Mouse (Mus musculus): ENCODE data around the gene Mthfd1l. TPM values are rescaled to one million over a fixed set of nuclear protein-coding genes. Genes with fewer than 3 reads are reported as not detected.
A peak's percentile ranks its signal among the peaks of the same experiment; 100 is the strongest.
"Not testable (repeated sequence)": the region's sequence is repeated elsewhere in the genome, so short reads cannot be mapped to it uniquely, and the experiment has no call there.

Gene Mthfd1l
- polyA plus RNA-seq, 1 experiment from 2014 or later = 18.4 TPM

- Histone ChIP-seq H3K4me1 (peaks cover 63% of the 10 kb centered on the region), H3K9ac (no peak overlapping the region)
These were observed 143.7 kb downstream of the Mthfd1l start for GRCm38 (mm10) chr10:4116653-4117052.

DNA sequence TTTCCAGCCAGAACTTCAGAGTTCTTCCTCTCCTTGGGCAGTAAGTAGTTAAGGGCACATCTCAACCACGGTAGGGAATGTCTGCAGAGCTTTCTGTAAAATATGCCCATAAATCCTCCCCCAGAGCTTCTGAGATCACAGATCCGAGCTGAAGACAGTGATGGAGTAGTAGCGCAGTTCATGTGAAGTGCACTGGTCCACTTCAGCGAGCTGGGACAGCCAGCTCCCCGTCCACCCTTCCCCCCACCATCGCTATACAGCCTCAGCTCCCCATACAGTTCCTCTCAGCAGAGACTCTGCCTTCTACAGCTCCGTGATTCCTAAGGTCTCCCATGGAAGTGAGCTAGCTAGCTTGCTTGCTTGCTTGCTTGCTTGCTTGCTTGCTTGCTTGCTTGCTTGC is 144.2 kb downstream of the Mthfd1l start:
- H3K9ac ChIP-seq = no peak overlapping the region
- H3K4me2 ChIP-seq = peak overlapping the region; percentile 33
- H3K4me3 ChIP-seq (replicated peaks) = 0 out of 2 replicates have a peak overlapping the region, but pooled peaks have one; percentile 2
- peak; percentile 94 for ATAC-seq (replicated peaks; ENCODE audit: low FRiP score)
- H3K9me3 ChIP-seq (replicated peaks) = no peaks in the 10 kb centered on the region
- H3K36me3 ChIP-seq = no peaks in the 10 kb centered on the region
- H3K27me3 ChIP-seq = no peaks in the 10 kb centered on the region
- peak overlapping the region; percentile 89 for H3K27ac ChIP-seq
- WGBS = 9% methylated on average over 7 of the region's 7 CpGs
- peaks cover 58% of the 10 kb centered on the region for H3K4me1 ChIP-seq

More at GRCm38 (mm10) chr10:4116653-4117052, 143.7 kb downstream of the Mthfd1l start:
- H3K9me3 ChIP-seq (replicated peaks) = no peaks in the 10 kb centered on the region
- peak overlapping the region; percentile 33 for H3K4me2 ChIP-seq
- ATAC-seq (replicated peaks; ENCODE audit: low FRiP score) = no peak
- H3K27me3 ChIP-seq = no peaks in the 10 kb centered on the region
- H3K27ac ChIP-seq = peak overlapping the region; percentile 89
- H3K36me3 ChIP-seq = no peaks in the 10 kb centered on the region
- H3K4me3 ChIP-seq (replicated peaks) = no peak overlapping the region

DNA sequence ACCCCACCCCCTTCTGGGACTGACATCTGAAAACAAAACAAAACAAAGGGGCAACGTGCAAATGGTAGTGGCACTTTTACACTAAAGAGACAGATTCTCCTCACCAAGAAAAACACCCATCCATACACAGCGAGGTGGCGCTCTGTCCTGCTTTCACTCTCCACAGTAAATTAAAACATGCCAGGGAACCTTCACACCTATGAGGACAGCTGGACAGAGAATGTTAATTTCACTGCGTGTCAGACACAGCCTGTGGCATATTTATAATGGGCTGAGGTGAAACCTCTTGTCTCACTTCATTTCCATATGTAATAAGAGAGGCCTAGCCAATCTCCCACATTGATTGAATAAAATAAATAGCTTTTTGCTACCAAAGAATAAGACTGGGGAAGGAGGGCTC is 146.4 kb downstream of the Mthfd1l start:
- Histone ChIP-seq H3K36me3 (no peaks in the 10 kb centered on the region), H3K4me3 (replicated peaks) (no peak overlapping the region), H3K4me2 (no peak overlapping the region), H3K4me1 (peaks cover 52% of the 10 kb centered on the region), H3K27me3 (no peaks in the 10 kb centered on the region), H3K9me3 (replicated peaks) (no peaks in the 10 kb centered on the region), H3K27ac (0 out of 2 replicates have a peak overlapping the region, but pooled peaks have one; percentile 89), H3K9ac (no peak overlapping the region)
- ATAC-seq (replicated peaks; ENCODE audit: low FRiP score) = no peak
- WGBS = 50% methylated on average over 4 of the region's 4 CpGs

- peaks cover 62% of the 10 kb centered on the region for H3K4me1 ChIP-seq
- H3K4me2 ChIP-seq = no peak overlapping the region
- H3K27me3 ChIP-seq = no peaks in the 10 kb centered on the region
- ATAC-seq (replicated peaks; ENCODE audit: low FRiP score) = no peak
- no peak overlapping the region for H3K4me3 ChIP-seq (replicated peaks)
- no peak overlapping the region for H3K9ac ChIP-seq
- peak overlapping the region; percentile 82 for H3K27ac ChIP-seq
- no peaks in the 10 kb centered on the region for H3K9me3 ChIP-seq (replicated peaks)
- no peaks in the 10 kb centered on the region for H3K36me3 ChIP-seq
- WGBS = 55% methylated on average over 10 of the region's 10 CpGs
These were observed 147.8 kb downstream of the Mthfd1l start for GRCm38 (mm10) chr10:4120708-4121107.

DNA sequence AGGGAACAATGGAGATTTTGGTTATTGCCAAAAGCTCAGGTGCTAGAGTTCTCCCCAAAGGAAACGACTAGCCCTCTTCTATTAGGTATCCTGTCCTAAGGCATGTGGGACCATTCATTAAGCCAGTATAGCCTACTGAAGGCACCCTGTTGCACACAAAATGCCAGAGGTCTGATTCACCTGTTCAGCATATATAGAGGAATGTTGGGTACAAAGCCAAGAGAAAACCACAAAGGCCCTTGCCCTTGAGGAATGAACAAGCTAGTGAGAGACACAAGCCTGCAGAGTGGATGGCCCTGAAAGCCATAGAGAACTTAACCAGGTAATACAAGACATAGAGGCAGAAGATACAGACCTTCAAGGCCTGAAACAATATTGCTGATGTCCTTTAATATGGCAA is 148.3 kb downstream of the Mthfd1l start:
- H3K9me3 ChIP-seq (replicated peaks) = no peaks in the 10 kb centered on the region
- no peak for ATAC-seq (replicated peaks; ENCODE audit: low FRiP score)
- no peak overlapping the region for H3K9ac ChIP-seq
- peak overlapping the region; percentile 82 for H3K27ac ChIP-seq
- H3K4me3 ChIP-seq (replicated peaks) = no peak overlapping the region
- H3K36me3 ChIP-seq = no peaks in the 10 kb centered on the region
- H3K27me3 ChIP-seq = no peaks in the 10 kb centered on the region
- H3K4me2 ChIP-seq = no peak overlapping the region
- H3K4me1 ChIP-seq = peaks cover 65% of the 10 kb centered on the region
- WGBS = 92% methylated on average over 1 of the region's 1 CpGs

DNA sequence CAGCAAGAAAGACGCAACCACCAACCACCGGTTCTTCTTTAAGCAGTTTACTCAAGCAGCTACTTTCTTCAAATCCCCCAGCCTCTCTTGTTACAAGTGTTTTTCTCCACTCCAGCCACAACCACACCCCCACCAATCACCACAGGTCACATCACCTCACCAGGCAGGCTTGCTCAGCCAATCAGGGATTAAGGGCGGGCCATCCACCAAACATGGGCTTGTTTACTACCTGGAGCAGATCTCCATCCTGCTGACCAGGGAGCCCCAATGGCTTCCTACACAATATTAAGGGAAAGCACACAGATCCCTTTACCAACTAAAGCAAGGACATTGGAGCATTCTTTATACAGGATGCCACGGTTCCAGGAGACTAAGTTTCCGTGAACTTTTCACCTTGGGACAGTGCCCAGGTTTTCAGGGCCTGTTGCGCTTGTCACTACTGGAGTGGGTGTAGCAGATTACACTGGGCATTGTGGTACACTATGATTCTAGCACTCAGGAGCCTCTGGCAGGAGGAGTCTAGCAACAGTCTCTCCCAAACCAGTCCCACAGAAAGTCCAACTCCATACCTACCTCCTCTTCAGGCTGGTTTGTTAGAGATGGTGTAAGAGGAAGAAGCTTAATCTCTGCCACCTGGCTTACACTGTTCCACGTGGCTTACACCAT is 150.5 kb downstream of the Mthfd1l start:
- H3K27me3 ChIP-seq; H3K36me3 ChIP-seq; H3K4me2 ChIP-seq; H3K9ac ChIP-seq; H3K4me3 ChIP-seq (replicated peaks); H3K9me3 ChIP-seq (replicated peaks): not testable (repeated sequence)
- Histone ChIP-seq H3K4me1 (peaks cover 66% of the 10 kb centered on the region), H3K27ac (peak overlapping the region; percentile 77)
- ATAC-seq (replicated peaks; ENCODE audit: low FRiP score) = peak; percentile 33; the same call in 1 of the 2 replicates
- 62% methylated on average over 7 of the region's 7 CpGs for WGBS

DNA sequence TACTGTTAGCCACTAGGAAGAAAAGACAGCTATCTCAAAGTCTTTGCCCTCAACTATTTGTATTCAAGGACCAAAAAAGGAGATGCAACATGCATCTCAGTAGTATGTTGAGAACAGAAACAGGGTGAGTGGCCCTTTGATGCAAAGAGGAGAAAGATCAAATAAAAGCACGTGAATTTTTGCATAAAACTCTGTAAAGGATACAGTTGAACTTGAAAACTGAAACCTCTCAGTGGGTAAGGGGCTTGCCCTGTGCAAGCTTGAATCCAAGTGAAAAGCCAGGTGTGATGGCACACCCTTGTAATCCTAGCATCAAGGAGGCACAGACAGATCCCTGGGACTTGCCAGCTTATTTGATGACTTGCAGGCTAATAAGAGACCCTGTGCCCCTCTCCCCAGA is 151.2 kb downstream of the Mthfd1l start:
- no peaks in the 10 kb centered on the region for H3K9me3 ChIP-seq (replicated peaks)
- no peak for ATAC-seq (replicated peaks; ENCODE audit: low FRiP score)
- H3K4me1 ChIP-seq = peaks cover 67% of the 10 kb centered on the region
- no peak overlapping the region for H3K4me2 ChIP-seq
- H3K27ac ChIP-seq = peak overlapping the region; percentile 77
- WGBS = 49% methylated on average over 1 of the region's 1 CpGs
- no peak overlapping the region for H3K9ac ChIP-seq
- H3K4me3 ChIP-seq (replicated peaks) = no peak overlapping the region
- H3K36me3 ChIP-seq = no peaks in the 10 kb centered on the region
- no peaks in the 10 kb centered on the region for H3K27me3 ChIP-seq

GRCm38 (mm10) chr10:4125232-4125631 is 152.3 kb downstream of the Mthfd1l start:
- H3K9ac ChIP-seq = no peak overlapping the region
- no peaks in the 10 kb centered on the region for H3K27me3 ChIP-seq
- WGBS = 61% methylated on average over 7 of the region's 7 CpGs
- H3K36me3 ChIP-seq = no peaks in the 10 kb centered on the region
- H3K4me2 ChIP-seq = no peak overlapping the region
- no peaks in the 10 kb centered on the region for H3K9me3 ChIP-seq (replicated peaks)
- ATAC-seq (replicated peaks; ENCODE audit: low FRiP score) = no peak
- no peak overlapping the region for H3K4me3 ChIP-seq (replicated peaks)
- H3K4me1 ChIP-seq = peaks cover 72% of the 10 kb centered on the region
- peak overlapping the region; percentile 94 for H3K27ac ChIP-seq

DNA sequence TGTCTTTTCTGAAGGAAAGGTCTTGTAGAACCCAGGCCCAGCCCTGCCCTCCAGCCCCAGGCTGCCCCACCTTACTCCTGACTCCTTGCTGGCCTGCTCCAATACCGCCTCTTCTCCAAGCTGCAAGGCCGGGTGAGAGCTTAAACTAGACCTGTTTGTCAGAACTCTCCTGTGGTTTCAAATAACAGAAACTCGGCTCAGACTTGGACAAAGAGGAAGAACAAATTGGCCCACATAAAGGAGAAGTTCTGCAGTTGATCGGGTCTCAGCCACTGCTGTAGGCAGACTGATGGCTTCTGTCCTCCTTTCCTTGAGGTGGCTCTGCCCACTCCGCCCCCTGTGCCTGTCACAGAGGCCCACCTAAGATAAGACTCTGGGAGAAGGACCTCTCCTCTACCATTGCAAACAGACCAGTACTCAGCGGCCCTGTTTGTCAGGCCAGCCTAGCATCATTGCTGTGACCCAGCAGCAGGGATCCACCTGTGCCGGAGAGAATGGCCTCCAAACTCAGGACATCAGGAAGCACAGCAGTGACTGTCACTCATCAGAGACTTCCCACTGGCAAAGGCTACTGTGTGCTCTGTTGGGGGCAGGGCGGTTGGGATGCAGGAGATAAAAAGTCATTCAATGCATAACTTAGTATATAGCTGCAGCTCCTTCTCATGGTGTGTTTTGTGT is 153.6 kb downstream of the Mthfd1l start:
- H3K36me3 ChIP-seq = no peaks in the 10 kb centered on the region
- no peaks in the 10 kb centered on the region for H3K9me3 ChIP-seq (replicated peaks)
- H3K4me3 ChIP-seq (replicated peaks) = no peak overlapping the region
- no peak overlapping the region for H3K9ac ChIP-seq
- peaks cover 65% of the 10 kb centered on the region for H3K4me1 ChIP-seq
- no peak overlapping the region for H3K4me2 ChIP-seq
- no peaks in the 10 kb centered on the region for H3K27me3 ChIP-seq
- H3K27ac ChIP-seq = peak overlapping the region; percentile 94
- ATAC-seq (replicated peaks; ENCODE audit: low FRiP score) = no peak
- WGBS = 53% methylated on average over 8 of the region's 8 CpGs

DNA sequence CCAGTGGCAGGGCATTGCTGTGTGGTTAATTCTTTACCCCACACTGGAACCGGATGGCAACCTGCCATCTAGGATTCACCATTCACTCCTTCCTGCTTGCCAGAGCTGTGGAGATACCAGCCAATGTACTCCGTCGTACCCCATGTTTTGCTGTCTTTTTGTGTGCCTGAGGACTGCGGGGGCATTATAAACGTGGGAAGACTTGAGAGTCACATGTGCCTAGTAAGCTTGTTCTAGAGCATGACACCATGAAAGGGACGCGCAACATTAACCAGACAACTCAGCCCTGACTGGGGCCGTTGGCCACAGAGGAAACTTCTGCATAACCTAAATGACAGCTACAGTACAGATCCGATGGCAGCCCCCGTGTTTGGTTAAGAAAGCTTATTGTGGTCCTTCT is 155.5 kb downstream of the Mthfd1l start:
- Histone ChIP-seq H3K4me2 (peak overlapping the region; percentile 37), H3K4me1 (peaks cover 72% of the 10 kb centered on the region)
- ATAC-seq (replicated peaks; ENCODE audit: low FRiP score) = peak; percentile 82

GRCm38 (mm10) chr10:4128915-4129314 is 156.0 kb downstream of the Mthfd1l start:
- WGBS = 26% methylated on average over 4 of the region's 4 CpGs
- Histone ChIP-seq H3K4me1 (peaks cover 67% of the 10 kb centered on the region), H3K9me3 (replicated peaks) (no peaks in the 10 kb centered on the region), H3K36me3 (no peaks in the 10 kb centered on the region), H3K27ac (peak overlapping the region; percentile 94), H3K4me2 (peak overlapping the region; percentile 37), H3K9ac (no peak overlapping the region), H3K4me3 (replicated peaks) (no peak overlapping the region), H3K27me3 (no peaks in the 10 kb centered on the region)
- peak; percentile 74 for ATAC-seq (replicated peaks; ENCODE audit: low FRiP score)

More for the DNA sequence above, 155.5 kb downstream of the Mthfd1l start:
- 25% methylated on average over 10 of the region's 10 CpGs for WGBS
- H3K9me3 ChIP-seq (replicated peaks) = no peaks in the 10 kb centered on the region
- H3K36me3 ChIP-seq = no peaks in the 10 kb centered on the region
- H3K27ac ChIP-seq = peak overlapping the region; percentile 94
- H3K9ac ChIP-seq = no peak overlapping the region
- no peaks in the 10 kb centered on the region for H3K27me3 ChIP-seq
- no peak overlapping the region for H3K4me3 ChIP-seq (replicated peaks)

DNA sequence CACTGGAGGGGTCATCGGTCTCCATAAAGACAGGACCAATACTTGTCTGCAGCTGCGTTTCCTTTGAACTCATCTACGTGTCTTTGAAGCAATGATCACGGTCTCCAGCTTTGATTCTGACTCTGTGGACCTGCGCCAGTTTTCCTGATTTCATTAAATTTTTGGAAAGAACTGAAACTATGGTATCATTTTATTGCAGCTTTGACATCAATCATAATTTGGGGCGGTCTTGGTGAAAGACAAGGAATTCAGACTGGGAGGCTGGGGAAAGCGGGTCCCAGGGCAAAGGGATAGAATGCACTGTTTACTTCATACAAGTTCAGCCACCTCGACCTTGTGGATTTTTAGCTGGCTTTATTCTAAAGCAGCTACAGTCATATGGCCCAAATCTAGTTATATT is 156.5 kb downstream of the Mthfd1l start:
- no peak overlapping the region for H3K9ac ChIP-seq
- H3K27me3 ChIP-seq = no peaks in the 10 kb centered on the region
- H3K36me3 ChIP-seq = no peaks in the 10 kb centered on the region
- peaks cover 62% of the 10 kb centered on the region for H3K4me1 ChIP-seq
- WGBS = 68% methylated on average over 8 of the region's 8 CpGs
- peak overlapping the region; percentile 94 for H3K27ac ChIP-seq
- no peak overlapping the region for H3K4me2 ChIP-seq
- H3K4me3 ChIP-seq (replicated peaks) = no peak overlapping the region
- no peaks in the 10 kb centered on the region for H3K9me3 ChIP-seq (replicated peaks)
- no peak for ATAC-seq (replicated peaks; ENCODE audit: low FRiP score)

All from kidney, embryonic 15.5 days (tissue).